Mouse (Mus musculus) CD4-positive, CD25-positive, alpha-beta regulatory T cell (primary cell): ENCODE results near the gene Olfr410. TPM values are rescaled to one million over a fixed set of nuclear protein-coding genes. Genes with fewer than 3 reads are reported as not detected.

Experiments
- polyA plus RNA-seq: library from polyadenylated mRNA; unstranded; fragments of 100-300 nt; shearing (Covaris generic); gene quantifications from one replicate; pipeline ENCODE4 v1.2.1, GENCODE M21; 2017

The Olfr410 gene
- polyA plus RNA-seq: not detected

GRCm38 (mm10) chr11:74337931-74338330 lies at the start of gene Olfr410:
Gene Olfr410, minus strand, starts transcription at chr11:74338031.

DNA sequence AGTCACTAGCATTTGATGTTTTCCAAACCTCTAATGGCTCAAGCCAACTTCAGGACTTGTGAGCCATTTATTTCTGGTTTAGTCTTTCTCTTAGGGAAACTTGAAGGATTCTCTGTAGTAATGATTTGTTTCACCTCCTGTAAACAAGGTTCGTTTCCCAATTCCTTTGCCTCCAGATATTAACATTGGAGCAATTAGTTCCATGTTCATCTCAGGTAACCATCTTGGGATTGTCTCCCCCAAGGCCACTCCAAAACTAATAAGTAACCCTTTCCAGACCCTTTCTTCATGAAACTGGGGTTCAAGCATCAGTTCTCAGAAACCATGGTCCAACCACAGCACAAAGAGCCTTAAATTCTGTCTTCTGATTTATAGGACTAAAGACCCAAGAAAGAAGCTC lies 23.9 kb upstream of the Olfr410 start, which contains the start of gene Olfr412:
Olfr412 (plus strand) TSS at position 301 of the 400 bp plus-strand sequence.

GRCm38 (mm10) chr11:74352550-74352949 lies 14.7 kb upstream of the Olfr410 start, which contains the start of gene Olfr411:
Gene Olfr411, minus strand, starts transcription at chr11:74352650.

DNA sequence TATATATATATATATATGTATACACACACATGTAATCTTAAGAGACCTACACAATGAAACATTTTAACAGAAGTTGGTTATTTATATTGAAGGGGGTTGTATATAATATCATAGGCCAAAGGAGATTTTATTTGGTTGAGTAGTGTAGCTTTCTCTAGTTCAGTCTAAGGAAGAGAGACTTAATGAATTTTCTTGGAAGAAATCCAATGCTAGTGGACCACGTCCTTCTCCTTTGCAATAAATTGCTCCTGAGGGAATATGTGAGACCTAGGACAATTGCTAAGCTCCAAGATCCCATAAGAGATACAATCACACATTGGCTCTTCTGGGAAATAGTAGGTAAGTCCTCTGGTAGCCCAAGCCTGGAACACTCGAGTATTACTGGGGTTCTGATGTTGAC lies 54.4 kb downstream of the Olfr410 start, which contains the start of gene Olfr59:
Olfr59 (plus strand) TSS at position 301 of the 400 bp plus-strand sequence.

Other genes with a start within 250 kb of the Olfr410 start
- not detected for gene Olfr401, start 224.3 kb downstream of the Olfr410 start, polyA plus RNA-seq
- not detected for gene Olfr402, start 184.5 kb downstream of the Olfr410 start, polyA plus RNA-seq
- 0.05 TPM for gene Olfr403, start 151.8 kb downstream of the Olfr410 start, polyA plus RNA-seq
- not detected for gene Olfr43, start 126.7 kb downstream of the Olfr410 start, polyA plus RNA-seq
- gene Olfr406, start 78.2 kb downstream of the Olfr410 start, polyA plus RNA-seq: not detected
- gene Olfr59, start 54.3 kb downstream of the Olfr410 start, polyA plus RNA-seq: not detected
- not detected for gene Olfr411, start 14.6 kb upstream of the Olfr410 start, polyA plus RNA-seq
- not detected for gene Olfr412, start 24.0 kb upstream of the Olfr410 start, polyA plus RNA-seq